Mouse (Mus musculus) heart, postnatal 0 days (tissue): Measurements from ENCODE around the gene Gm9837. TPM values are rescaled to one million over a fixed set of nuclear protein-coding genes. Genes with fewer than 3 reads are reported as not detected.
A peak's percentile ranks its signal among the peaks of the same experiment; 100 is the strongest.

Experiments
- ATAC-seq: fragments of 200-750 bp; cut with Nextera tagmentation; 2 replicates; pipeline ENCODE4 v1.8.0; 2017; ENCODE audit warnings: low read depth, moderate number of reproducible peaks, moderate library complexity; ENCODE audit not compliant: insufficient read depth
- DNase-seq: peaks from one replicate; pipeline ENCODE4 v3.0.0-alpha.2; 2016; ENCODE audit warnings: low spot score
- H3K27ac ChIP-seq: fragments of 300-500 bp; sonication (generic); 2 replicates; pipeline ENCODE4 v1.5.1; 2014; ENCODE audit warnings: low read depth, mild to moderate bottlenecking
- H3K27me3 ChIP-seq: fragments of 300-500 bp; sonication (generic); 2 replicates; pipeline ENCODE4 v1.6.1; 2014; ENCODE audit warnings: low read length, mixed read lengths; ENCODE audit not compliant: control insufficient read depth, insufficient read depth
- H3K36me3 ChIP-seq: fragments of 300-500 bp; sonication (generic); replicated peaks from 2 replicates; pipeline ENCODE4 v1.6.1; 2014; ENCODE audit warnings: low read length, mixed read lengths; ENCODE audit not compliant: control insufficient read depth, insufficient read depth
- H3K4me1 ChIP-seq: fragments of 300-500 bp; sonication (generic); 2 replicates; pipeline ENCODE4 v1.6.1; 2014; ENCODE audit warnings: antibody characterized with exemption; ENCODE audit not compliant: control insufficient read depth, insufficient read depth
- H3K4me2 ChIP-seq: fragments of 300-500 bp; sonication (generic); 2 replicates; pipeline ENCODE4 v1.6.1; 2014; ENCODE audit warnings: low read depth, mild to moderate bottlenecking, low read length, moderate library complexity
- H3K4me3 ChIP-seq: fragments of 300-500 bp; sonication (generic); 2 replicates; pipeline ENCODE4 v1.5.1; 2014; ENCODE audit warnings: low read depth, low read length
- H3K9ac ChIP-seq: fragments of 300-500 bp; sonication (generic); replicated peaks from 2 replicates; pipeline ENCODE4 v1.6.1; 2014; ENCODE audit warnings: low read depth, low read length, mixed read lengths
- H3K9me3 ChIP-seq: fragments of 300-500 bp; sonication (generic); replicated peaks from 2 replicates; pipeline ENCODE4 v1.6.1; 2016; ENCODE audit warnings: low read length; ENCODE audit not compliant: control insufficient read depth
- CTCF ChIP-seq: IDR thresholded peaks from 2 replicates; pipeline ENCODE4 v1.5.1; 2016; ENCODE audit warnings: antibody characterized with exemption, control low read depth, low read depth
- EP300 ChIP-seq: IDR thresholded peaks from 2 replicates; pipeline ENCODE4 v1.6.1; 2016; ENCODE audit warnings: antibody characterized with exemption, low read depth
- WGBS: fragments of 180-500 bp; shearing (Covaris S2); extraction: QIAGEN DNeasy Blood & Tissue Kit; methylation state at CpG from one replicate; pipeline ENCODE4 v1.1.7; 2014; 5-methylcytosine and 5-hydroxymethylcytosine counted together
- polyA plus RNA-seq: library from polyadenylated mRNA; unstranded; fragments of >200 nt; fragmentation: Nextera tagmentation; extraction: Ambion mirVana; gene quantifications from 2 replicates; pipeline ENCODE4 v1.2.1, GENCODE M21; 2015
- total RNA-seq: library from RNA; depleted of rRNA; stranded (reverse); fragments of >200 nt; gene quantifications from 2 replicates; pipeline ENCODE4 v1.2.3, GENCODE M21; 2014; ENCODE audit warnings: low replicate concordance

Gm9837 gene
- total and polyA plus RNA-seq, 2 experiments from 2014 or later, result not detected

- Histone ChIP-seq H3K4me2 (no peak overlapping the region), H3K9me3 (no peaks in the 10 kb centered on the region), H3K36me3 (no peaks in the 10 kb centered on the region), H3K4me3 (no peak overlapping the region), H3K27me3 (peaks cover 9% of the 10 kb centered on the region; the same call in 1 of the 2 replicates), H3K4me1 (no peaks in the 10 kb centered on the region; the same call in 1 of the 2 replicates), H3K9ac (no peak overlapping the region), H3K27ac (no peak overlapping the region)
- no peak for DNase-seq
- WGBS, result 89% methylated on average over 3 of the region's 3 CpGs
- ATAC-seq, result no peak
- TF ChIP-seq CTCF (no peak), EP300 (no peak)
These were observed 16.1 kb upstream of the Gm9837 start for GRCm38 (mm10) chr11:53486351-53486750.

DNA sequence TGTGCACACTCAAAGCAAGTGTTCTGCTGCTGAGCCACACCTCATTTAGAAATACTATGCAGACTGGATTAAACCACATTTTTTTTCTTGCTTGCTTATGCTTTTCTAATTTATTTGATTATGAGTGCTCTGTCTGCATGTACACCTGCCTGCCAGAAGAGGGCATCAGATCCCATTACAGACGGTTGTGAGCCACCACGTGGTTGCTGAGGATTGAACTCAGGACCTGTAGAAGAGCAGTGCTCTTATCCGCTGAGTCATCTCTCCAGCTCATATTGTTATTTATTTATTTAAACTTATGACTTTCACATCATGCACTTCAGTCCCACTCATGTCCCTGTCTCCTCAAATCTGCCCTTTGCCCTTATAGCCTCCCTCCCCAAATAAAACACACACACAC, 15.4 kb upstream of the Gm9837 start:
- Histone ChIP-seq H3K4me1 (no peaks in the 10 kb centered on the region; the same call in 1 of the 2 replicates), H3K9me3 (no peaks in the 10 kb centered on the region), H3K4me3 (no peak overlapping the region), H3K9ac (no peak overlapping the region), H3K36me3 (no peaks in the 10 kb centered on the region), H3K27ac (no peak overlapping the region), H3K27me3 (peaks cover 9% of the 10 kb centered on the region; the same call in 1 of the 2 replicates), H3K4me2 (no peak overlapping the region)
- ATAC-seq (no peak), DNase-seq (no peak)
- TF ChIP-seq EP300 (no peak), CTCF (peak; percentile 31)
- WGBS, result 50% methylated on average over 3 of the region's 3 CpGs

- Histone ChIP-seq H3K27me3 (peaks cover 31% of the 10 kb centered on the region), H3K27ac (no peak overlapping the region), H3K36me3 (no peaks in the 10 kb centered on the region), H3K9me3 (no peaks in the 10 kb centered on the region), H3K4me1 (peaks cover 10% of the 10 kb centered on the region; the same call in 1 of the 2 replicates), H3K9ac (no peak overlapping the region), H3K4me2 (no peak overlapping the region), H3K4me3 (no peak overlapping the region)
- DNase-seq, result no peak
- TF ChIP-seq CTCF (no peak), EP300 (no peak)
- 52% methylated on average over 9 of the region's 9 CpGs for WGBS
- ATAC-seq, result no peak
These were observed 13.0 kb upstream of the Gm9837 start for GRCm38 (mm10) chr11:53483159-53483891.

- ATAC-seq, result no peak
- 71% methylated on average over 4 of the region's 4 CpGs for WGBS
- no peak for DNase-seq
- Histone ChIP-seq H3K4me1 (0 out of 2 replicates have a peak, but pooled peaks cover 10% of the 10 kb centered on the region), H3K27ac (no peak overlapping the region), H3K9ac (no peak overlapping the region), H3K4me3 (no peak overlapping the region), H3K9me3 (no peaks in the 10 kb centered on the region), H3K27me3 (peaks cover 42% of the 10 kb centered on the region), H3K36me3 (no peaks in the 10 kb centered on the region), H3K4me2 (no peak overlapping the region)
- TF ChIP-seq CTCF (no peak), EP300 (no peak)
These were observed 10.9 kb upstream of the Gm9837 start for GRCm38 (mm10) chr11:53481088-53481730.

GRCm38 (mm10) chr11:53479783-53480301, 9.6 kb upstream of the Gm9837 start, which contains the start of the genes Gm9945 and Sowaha:
TSS of gene Gm9945 (plus strand) at chr11:53480166.
TSS of gene Sowaha (minus strand) at chr11:53480274.
- peaks cover 46% of the 10 kb centered on the region for H3K27me3 ChIP-seq

More at GRCm38 (mm10) chr11:53479783-53480301, 9.6 kb upstream of the Gm9837 start, which contains the start of the genes Gm9945 and Sowaha:
- Histone ChIP-seq H3K36me3 (no peaks in the 10 kb centered on the region), H3K9ac (peak within 1 kb of the TSS; percentile 38), H3K4me2 (peak within 1 kb of the TSS; percentile 89), H3K4me3 (peak within 1 kb of the TSS; percentile 58), H3K27ac (no peak within 1 kb of the TSS), H3K9me3 (no peaks in the 10 kb centered on the region), H3K4me1 (0 out of 2 replicates have a peak, but pooled peaks cover 10% of the 10 kb centered on the region)
- 5% methylated on average over 38 of the region's 40 CpGs for WGBS
- no peak for TF ChIP-seq CTCF
- no peak for TF ChIP-seq EP300
- DNase-seq (no peak), ATAC-seq (no peak)
